Mouse (Mus musculus): Measurements from ENCODE around the gene Cmtr2. TPM values are rescaled to one million over a fixed set of nuclear protein-coding genes. Genes with fewer than 3 reads are reported as not detected.

Gene Cmtr2
- polyA plus RNA-seq, 1 experiment = 2.9 TPM

GRCm38 (mm10) chr8:110273394-110273793 lies 57.9 kb downstream of the Cmtr2 start:
- Histone ChIP-seq H3K4me1 (ENCODE audit: control insufficient read depth, insufficient read depth, insufficient read length) (no peaks in the 10 kb centered on the region), H3K27ac (ENCODE audit: insufficient read depth, low read length) (no peak overlapping the region), H3K4me3 (ENCODE audit: extremely low read depth, insufficient read depth, insufficient read length) (no peak overlapping the region), H3K27me3 (ENCODE audit: control insufficient read depth, insufficient read depth, low read length) (no peaks in the 10 kb centered on the region), H3K36me3 (ENCODE audit: control insufficient read depth, insufficient read depth, low read length) (no peaks in the 10 kb centered on the region)
- 64% methylated on average over 2 of the region's 2 CpGs for WGBS
- no peak for DNase-seq (ENCODE audit: low read depth in 1 of 2, low spot score in 2 of 2)
- TF ChIP-seq POLR2A (IDR thresholded peaks at IDR 0.05; ENCODE audit: low read depth, low read length) = no peak
- no peak for TF ChIP-seq CTCF (IDR thresholded peaks at IDR 0.05; ENCODE audit: extremely low read depth, insufficient read depth, insufficient read length, insufficient replicate concordance)

Other genes with a start within 250 kb of the Cmtr2 start
- gene Tat, start 225.2 kb upstream of the Cmtr2 start, polyA plus RNA-seq (2012; rRNA removed) = 0.14 TPM in 1 of 2 replicates, not detected in the other
- gene Chst4, start 175.9 kb upstream of the Cmtr2 start, polyA plus RNA-seq (2012; rRNA removed) = 0.18 and 0.46 TPM in 2 replicates
- gene Zfp612, start 135.9 kb upstream of the Cmtr2 start, polyA plus RNA-seq (2012; rRNA removed) = 0.05 and 0.13 TPM in 2 replicates
- not detected in 2 replicates for gene Gm21964, start 114.5 kb upstream of the Cmtr2 start, polyA plus RNA-seq (2012; rRNA removed)
- gene Gm17720, start 112.9 kb upstream of the Cmtr2 start, polyA plus RNA-seq (2012; rRNA removed) = not detected in 2 replicates
- gene Calb2, start 47.5 kb upstream of the Cmtr2 start, polyA plus RNA-seq (2012; rRNA removed) = not detected in 2 replicates
- under 0.01 and 0.01 TPM in 2 replicates for gene Hydin, start 51.3 kb downstream of the Cmtr2 start, polyA plus RNA-seq (2012; rRNA removed)

All from spleen, adult 2 months (tissue).